Mouse (Mus musculus) intestine, embryonic 15.5 days (tissue): Measurements from ENCODE around the gene Enkur. TPM values are rescaled to one million over a fixed set of nuclear protein-coding genes. Genes with fewer than 3 reads are reported as not detected.

ENCODE experiments used
- ATAC-seq: fragments of 200-750 bp; cut with Nextera tagmentation; 2 replicates; pipeline ENCODE4 v1.8.0; 2017; ENCODE audit warnings: moderate TSS enrichment, moderate library complexity
- H3K27ac ChIP-seq: fragments of 300-500 bp; sonication (generic); 2 replicates; pipeline ENCODE4 v1.5.1; 2015; ENCODE audit warnings: mild to moderate bottlenecking, inconsistent platforms
- H3K27me3 ChIP-seq: fragments of 300-500 bp; sonication (generic); replicated peaks from 2 replicates; pipeline ENCODE4 v1.6.1; 2015; ENCODE audit warnings: inconsistent platforms
- H3K36me3 ChIP-seq: fragments of 300-500 bp; sonication (generic); 2 replicates; pipeline ENCODE4 v1.6.1; 2015; ENCODE audit warnings: inconsistent platforms
- H3K4me1 ChIP-seq: fragments of 300-500 bp; sonication (generic); replicated peaks from 2 replicates; pipeline ENCODE4 v1.6.1; 2015; ENCODE audit warnings: inconsistent platforms
- H3K4me2 ChIP-seq: fragments of 300-500 bp; sonication (generic); replicated peaks from 2 replicates; pipeline ENCODE4 v1.6.1; 2015; ENCODE audit warnings: mild to moderate bottlenecking, inconsistent platforms
- H3K4me3 ChIP-seq: fragments of 300-500 bp; sonication (generic); replicated peaks from 2 replicates; pipeline ENCODE4 v1.5.1; 2015; ENCODE audit warnings: inconsistent platforms
- H3K9ac ChIP-seq: fragments of 300-500 bp; sonication (generic); 2 replicates; pipeline ENCODE4 v1.6.1; 2015; ENCODE audit warnings: inconsistent platforms
- H3K9me3 ChIP-seq: fragments of 300-500 bp; sonication (generic); 2 replicates; pipeline ENCODE4 v1.6.1; 2016; ENCODE audit warnings: inconsistent platforms
- WGBS: fragments of 180-500 bp; shearing (Covaris S2); methylation state at CpG from one replicate; pipeline ENCODE4 v1.1.7; 2015; 5-methylcytosine and 5-hydroxymethylcytosine counted together
- polyA plus RNA-seq: library from polyadenylated mRNA; unstranded; fragments of >200 nt; fragmentation: Nextera tagmentation; extraction: Ambion mirVana; gene quantifications from 2 replicates; pipeline ENCODE4 v1.2.1, GENCODE M21; 2015

Enkur gene
- polyA plus RNA-seq, 1 experiment from 2014 or later = 0.41 TPM

DNA sequence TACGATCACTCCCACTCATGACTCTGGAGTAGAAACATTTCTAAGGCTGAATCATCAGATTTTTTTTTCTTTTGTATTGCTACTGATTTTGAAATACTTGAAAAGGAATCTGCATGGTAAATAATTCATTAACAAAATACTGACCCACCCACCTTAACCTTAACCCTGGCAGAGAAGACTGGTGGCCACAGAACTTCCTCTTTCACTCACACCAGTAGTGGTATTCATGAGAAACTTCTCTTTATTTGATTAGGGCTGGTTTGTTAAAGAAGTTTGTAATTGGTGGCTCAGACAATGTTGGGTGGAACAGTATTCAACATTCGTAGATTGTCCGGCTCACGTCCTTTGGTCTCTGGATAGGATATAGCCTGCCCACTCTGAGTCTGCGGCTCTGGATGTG lies 26.0 kb downstream of the Enkur start:
- no peaks in the 10 kb centered on the region for H3K4me1 ChIP-seq
- no peak for ATAC-seq
- 91% methylated on average over 5 of the region's 5 CpGs for WGBS

GRCm38 (mm10) chr2:21172797-21173196 lies 32.4 kb downstream of the Enkur start:
- 83% methylated on average over 3 of the region's 3 CpGs for WGBS
- Histone ChIP-seq H3K36me3 (no peaks in the 10 kb centered on the region), H3K9me3 (no peaks in the 10 kb centered on the region), H3K4me2 (no peak overlapping the region), H3K4me3 (no peak overlapping the region), H3K27ac (no peak overlapping the region), H3K4me1 (no peaks in the 10 kb centered on the region), H3K27me3 (no peaks in the 10 kb centered on the region), H3K9ac (no peak overlapping the region)
- ATAC-seq = no peak

More for the DNA sequence above, 26.0 kb downstream of the Enkur start:
- Histone ChIP-seq H3K27me3 (no peaks in the 10 kb centered on the region), H3K36me3 (no peaks in the 10 kb centered on the region), H3K9me3 (no peaks in the 10 kb centered on the region), H3K27ac (no peak overlapping the region), H3K4me3 (no peak overlapping the region), H3K9ac (no peak overlapping the region), H3K4me2 (no peak overlapping the region)

DNA sequence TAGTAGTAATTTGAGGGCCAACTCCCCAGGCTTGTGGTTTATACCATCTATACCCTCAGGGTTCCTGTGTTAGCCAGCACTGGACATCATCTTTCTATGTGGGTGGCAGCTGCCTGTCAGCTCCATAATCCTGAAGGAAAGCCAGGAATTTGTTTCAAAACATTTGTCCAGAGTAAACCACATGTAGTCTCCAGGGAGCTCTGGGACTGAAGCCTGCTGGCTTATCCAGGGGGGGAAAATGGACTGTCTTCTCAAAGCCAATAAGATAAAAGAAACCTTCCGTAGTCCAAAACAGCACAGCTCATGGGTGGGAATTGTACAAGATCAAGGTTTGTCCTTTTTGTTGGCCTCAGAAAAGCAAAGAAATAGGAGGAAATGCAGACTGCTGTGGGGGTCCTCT lies 37.2 kb downstream of the Enkur start:
- Histone ChIP-seq H3K4me3 (no peak overlapping the region), H3K27me3 (no peaks in the 10 kb centered on the region)

DNA sequence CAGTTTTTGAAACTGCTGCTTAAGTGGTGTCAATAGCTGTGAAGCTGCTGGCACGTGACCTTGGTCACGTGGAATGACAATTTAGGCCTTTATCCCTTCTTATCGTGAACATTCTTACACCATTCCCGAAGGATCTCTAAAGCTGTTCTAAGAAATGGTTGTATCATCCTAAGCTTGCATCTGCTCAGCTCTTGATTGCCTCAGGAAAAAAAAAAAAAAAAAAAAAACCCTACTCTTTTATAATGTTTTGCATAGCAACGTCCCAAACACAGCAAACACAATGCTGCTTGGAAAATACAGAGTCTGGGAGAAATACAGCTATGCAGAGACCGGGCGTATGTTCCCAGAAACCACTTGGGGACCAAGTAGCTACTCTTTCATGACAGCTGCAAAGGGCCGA lies 40.9 kb downstream of the Enkur start:
- no peaks in the 10 kb centered on the region for H3K9me3 ChIP-seq
- H3K4me3 ChIP-seq = no peak overlapping the region
- WGBS = 85% methylated on average over 8 of the region's 8 CpGs
- H3K4me2 ChIP-seq = no peak overlapping the region
- no peaks in the 10 kb centered on the region for H3K27me3 ChIP-seq
- no peaks in the 10 kb centered on the region for H3K36me3 ChIP-seq
- no peak overlapping the region for H3K27ac ChIP-seq
- no peak overlapping the region for H3K9ac ChIP-seq
- H3K4me1 ChIP-seq = no peaks in the 10 kb centered on the region
- ATAC-seq = no peak

More for the DNA sequence above, 37.2 kb downstream of the Enkur start:
- H3K36me3 ChIP-seq = no peaks in the 10 kb centered on the region
- no peaks in the 10 kb centered on the region for H3K9me3 ChIP-seq
- H3K4me1 ChIP-seq = no peaks in the 10 kb centered on the region
- 93% methylated on average over 1 of the region's 1 CpGs for WGBS
- H3K27ac ChIP-seq = no peak overlapping the region
- ATAC-seq = no peak
- no peak overlapping the region for H3K4me2 ChIP-seq
- no peak overlapping the region for H3K9ac ChIP-seq

- WGBS = 91% methylated on average over 3 of the region's 3 CpGs
- no peak for ATAC-seq
Observed at GRCm38 (mm10) chr2:21153469-21153868, 51.7 kb downstream of the Enkur start.

GRCm38 (mm10) chr2:21147169-21147568 lies 58.0 kb downstream of the Enkur start:
- Histone ChIP-seq H3K9me3 (no peaks in the 10 kb centered on the region), H3K4me3 (no peak overlapping the region), H3K27ac (no peak overlapping the region), H3K4me1 (no peaks in the 10 kb centered on the region), H3K36me3 (no peaks in the 10 kb centered on the region), H3K9ac (no peak overlapping the region), H3K27me3 (no peaks in the 10 kb centered on the region), H3K4me2 (no peak overlapping the region)
- 66% methylated on average over 4 of the region's 4 CpGs for WGBS
- ATAC-seq = no peak

More at GRCm38 (mm10) chr2:21153469-21153868, 51.7 kb downstream of the Enkur start:
- Histone ChIP-seq H3K4me2 (no peak overlapping the region), H3K4me1 (no peaks in the 10 kb centered on the region), H3K27me3 (no peaks in the 10 kb centered on the region), H3K9ac (no peak overlapping the region), H3K27ac (no peak overlapping the region), H3K36me3 (no peaks in the 10 kb centered on the region), H3K4me3 (no peak overlapping the region), H3K9me3 (no peaks in the 10 kb centered on the region)

- WGBS = 75% methylated on average over 6 of the region's 6 CpGs
- Histone ChIP-seq H3K4me1 (no peaks in the 10 kb centered on the region), H3K36me3 (no peaks in the 10 kb centered on the region), H3K4me2 (no peak overlapping the region), H3K9ac (no peak overlapping the region), H3K9me3 (no peaks in the 10 kb centered on the region), H3K4me3 (no peak overlapping the region), H3K27ac (no peak overlapping the region), H3K27me3 (no peaks in the 10 kb centered on the region)
- ATAC-seq = no peak
Observed at GRCm38 (mm10) chr2:21146486-21146885, 58.7 kb downstream of the Enkur start.

GRCm38 (mm10) chr2:21142616-21143015 lies 62.5 kb downstream of the Enkur start:
- Histone ChIP-seq H3K36me3 (no peaks in the 10 kb centered on the region), H3K4me1 (no peaks in the 10 kb centered on the region), H3K4me3 (peak overlapping the region; percentile 51), H3K9me3 (no peaks in the 10 kb centered on the region), H3K27ac (no peak overlapping the region), H3K9ac (no peak overlapping the region), H3K4me2 (peak overlapping the region; percentile 100), H3K27me3 (no peaks in the 10 kb centered on the region)
- ATAC-seq = 0 out of 2 replicates have a peak, but pooled peaks have one; percentile 3
- 28% methylated on average over 2 of the region's 2 CpGs for WGBS

DNA sequence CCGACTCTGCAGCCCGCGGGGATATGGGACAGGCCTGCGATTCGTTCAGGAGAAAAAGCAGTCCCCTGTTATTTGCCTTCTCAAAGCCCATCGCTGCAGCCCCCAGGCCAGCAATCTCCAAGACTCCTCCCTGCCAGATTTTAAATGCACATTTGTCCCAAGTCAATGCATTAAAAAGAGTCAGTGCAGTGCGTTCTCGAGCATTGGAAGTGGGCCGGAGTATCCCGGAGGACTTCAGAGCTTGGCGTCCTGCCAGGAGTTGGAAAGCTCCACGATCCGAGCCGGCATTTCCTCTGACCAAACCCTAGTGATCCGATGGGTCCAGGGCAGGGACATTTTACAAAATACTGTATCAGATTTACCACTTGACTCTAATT lies 63.0 kb downstream of the Enkur start:
- 0% methylated on average over 15 of the region's 15 CpGs for WGBS
- Histone ChIP-seq H3K9ac (peak overlapping the region; percentile 57), H3K4me3 (peak overlapping the region; percentile 51), H3K27me3 (no peaks in the 10 kb centered on the region), H3K27ac (0 out of 2 replicates have a peak overlapping the region, but pooled peaks have one; percentile 17), H3K4me1 (no peaks in the 10 kb centered on the region), H3K9me3 (no peaks in the 10 kb centered on the region), H3K4me2 (peak overlapping the region; percentile 100), H3K36me3 (no peaks in the 10 kb centered on the region)
- ATAC-seq = peak; percentile 86

DNA sequence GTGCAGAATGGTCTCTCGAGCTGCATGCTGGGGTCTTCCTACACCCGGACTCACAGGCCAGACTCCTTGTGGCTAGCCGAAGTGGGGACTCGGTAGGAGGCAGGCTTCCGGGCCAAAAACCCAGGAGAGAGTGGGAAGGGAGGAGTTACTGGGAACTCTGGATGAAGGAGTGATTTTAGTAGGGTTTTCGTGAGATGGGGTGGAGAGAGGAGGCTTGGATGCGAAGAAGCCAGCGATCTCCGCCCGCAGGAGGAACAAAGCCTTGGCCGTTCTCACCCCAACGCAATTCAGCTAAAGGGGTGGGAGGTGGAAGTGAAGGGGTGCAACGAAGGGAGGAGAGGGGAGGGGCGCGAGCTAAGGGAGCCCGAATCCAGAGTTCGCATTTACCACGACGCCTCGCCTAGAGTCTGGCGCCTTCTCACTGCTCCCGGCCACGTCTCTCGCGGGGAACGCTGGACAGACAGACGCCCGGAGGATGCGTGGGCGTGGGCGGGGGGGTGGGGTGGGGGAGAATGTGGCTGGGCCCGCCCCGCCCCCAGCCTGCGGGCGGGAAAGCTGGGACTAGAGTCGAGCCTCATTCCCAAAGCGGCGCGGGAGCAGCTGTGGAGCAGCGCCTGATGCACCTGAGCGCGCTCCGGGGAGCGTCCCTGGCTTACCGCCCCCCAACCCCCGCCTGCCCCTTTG lies 63.5 kb downstream of the Enkur start:
- Histone ChIP-seq H3K27me3 (no peaks in the 10 kb centered on the region), H3K4me3 (peak overlapping the region; percentile 51), H3K36me3 (no peaks in the 10 kb centered on the region), H3K9ac (peak overlapping the region; percentile 57), H3K4me2 (peak overlapping the region; percentile 100), H3K4me1 (no peaks in the 10 kb centered on the region), H3K27ac (0 out of 2 replicates have a peak overlapping the region, but pooled peaks have one; percentile 17), H3K9me3 (no peaks in the 10 kb centered on the region)
- ATAC-seq = peak; percentile 82
- 1% methylated on average over 43 of the region's 46 CpGs for WGBS

DNA sequence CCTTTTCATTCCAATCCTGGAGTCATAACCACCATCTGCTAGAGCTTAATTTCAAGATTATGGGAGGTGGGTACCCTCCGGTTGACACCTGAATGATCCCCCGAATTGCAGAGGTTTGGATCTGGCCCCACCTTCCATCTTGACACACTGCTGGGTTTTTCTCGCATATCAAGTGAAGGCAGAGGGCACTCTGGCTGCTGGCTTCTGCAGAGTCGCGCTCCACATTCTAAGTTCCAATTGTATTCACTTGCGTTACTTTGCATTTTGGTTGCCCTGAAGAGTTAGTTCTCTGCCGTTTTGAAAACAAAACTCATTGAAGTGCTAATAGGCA lies 64.0 kb downstream of the Enkur start:
- WGBS = 24% methylated on average over 7 of the region's 7 CpGs
- Histone ChIP-seq H3K9me3 (no peaks in the 10 kb centered on the region), H3K27ac (no peak overlapping the region), H3K9ac (peak overlapping the region; percentile 57; the same call in 1 of the 2 replicates), H3K36me3 (no peaks in the 10 kb centered on the region), H3K27me3 (no peaks in the 10 kb centered on the region), H3K4me3 (peak overlapping the region; percentile 51), H3K4me2 (peak overlapping the region; percentile 100), H3K4me1 (no peaks in the 10 kb centered on the region)
- ATAC-seq = no peak
